Mouse (Mus musculus): ENCODE results near the gene Jpt2. TPM values are rescaled to one million over a fixed set of nuclear protein-coding genes. Genes with fewer than 3 reads are reported as not detected.

The Jpt2 gene
- polyA plus RNA-seq (2012): 0.83 and 1.0 TPM in 2 replicates

DNA sequence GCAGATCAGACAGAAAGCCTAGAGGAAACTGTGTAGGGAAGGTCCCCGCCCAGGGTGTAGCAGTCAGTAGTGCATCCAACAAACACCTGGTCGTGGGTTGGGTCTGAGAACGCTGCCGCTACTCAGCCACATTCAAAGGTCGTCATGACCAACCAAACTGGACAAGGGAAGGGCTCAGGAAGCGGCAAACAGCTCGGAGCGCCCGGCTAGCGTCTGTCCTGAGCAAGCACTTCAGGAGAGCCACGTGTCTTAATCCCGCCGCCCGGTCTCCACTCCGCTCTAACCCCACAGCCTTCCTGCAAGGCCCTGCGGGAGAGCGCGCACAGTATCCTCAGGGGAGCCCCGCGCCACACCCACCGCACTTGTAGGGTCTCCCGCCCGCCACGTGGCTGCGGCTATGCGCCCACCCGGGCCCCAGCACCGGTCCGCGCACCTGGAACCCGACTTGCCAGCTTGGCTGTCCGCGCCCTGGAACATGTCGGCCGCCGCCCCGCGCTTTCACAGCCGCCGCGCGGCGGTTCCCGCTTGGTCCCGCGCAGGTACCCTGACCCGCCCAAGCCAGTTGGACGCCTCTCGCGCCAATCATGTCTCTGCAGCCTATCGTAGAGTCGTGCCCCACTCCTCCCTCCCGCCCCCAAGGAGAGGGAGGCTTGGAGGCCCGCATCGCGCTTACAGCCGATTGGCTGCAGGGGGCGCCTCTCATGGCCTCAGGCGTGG, at the start of gene Jpt2:
Gene Jpt2, minus strand, starts transcription at position 555 of the 717 bp plus-strand sequence.
- Histone ChIP-seq H3K36me3 (ENCODE audit: control insufficient read depth) (peaks cover 75% of the 10 kb centered on the region), H3K4me1 (ENCODE audit: control insufficient read depth) (peaks cover 46% of the 10 kb centered on the region)

GRCm38 (mm10) chr17:25007480-25007879, 47.0 kb upstream of the Jpt2 start:
- no peak overlapping the region for H3K4me3 ChIP-seq (replicated peaks)
- H3K36me3 ChIP-seq (ENCODE audit: control insufficient read depth): peaks cover 94% of the 10 kb centered on the region
- TF ChIP-seq GATA1 (IDR thresholded peaks at IDR 0.05; ENCODE audit: low read length) (no peak), TAL1 (IDR thresholded peaks at IDR 0.05; ENCODE audit: low read length) (no peak)
- no peaks in the 10 kb centered on the region for H3K27me3 ChIP-seq (ENCODE audit: control insufficient read depth)
- H3K4me1 ChIP-seq (ENCODE audit: control insufficient read depth): peaks cover 21% of the 10 kb centered on the region
- 0 out of 2 replicates have a peak, but pooled peaks cover 5% of the 10 kb centered on the region for H3K9me3 ChIP-seq (ENCODE audit: control insufficient read depth, low read length)

More for the DNA sequence above, at the start of gene Jpt2:
- Histone ChIP-seq H3K4me3 (replicated peaks) (peak within 1 kb of the TSS; percentile 69), H3K27me3 (ENCODE audit: control insufficient read depth) (no peaks in the 10 kb centered on the region), H3K9me3 (ENCODE audit: control insufficient read depth, low read length) (no peaks in the 10 kb centered on the region)
- TF ChIP-seq TAL1 (IDR thresholded peaks at IDR 0.05; ENCODE audit: low read length): no peak
- TF ChIP-seq GATA1 (IDR thresholded peaks at IDR 0.05; ENCODE audit: low read length): no peak

- Histone ChIP-seq H3K4me1 (ENCODE audit: control insufficient read depth) (peaks cover 13% of the 10 kb centered on the region), H3K9me3 (ENCODE audit: control insufficient read depth, low read length) (0 out of 2 replicates have a peak, but pooled peaks cover 5% of the 10 kb centered on the region), H3K27me3 (ENCODE audit: control insufficient read depth) (no peaks in the 10 kb centered on the region), H3K4me3 (replicated peaks) (no peak overlapping the region), H3K36me3 (ENCODE audit: control insufficient read depth) (peaks cover 93% of the 10 kb centered on the region)
- TF ChIP-seq TAL1 (IDR thresholded peaks at IDR 0.05; ENCODE audit: low read length) (no peak), GATA1 (IDR thresholded peaks at IDR 0.05; ENCODE audit: low read length) (no peak)
These were observed 44.6 kb upstream of the Jpt2 start for GRCm38 (mm10) chr17:25005102-25005501.

DNA sequence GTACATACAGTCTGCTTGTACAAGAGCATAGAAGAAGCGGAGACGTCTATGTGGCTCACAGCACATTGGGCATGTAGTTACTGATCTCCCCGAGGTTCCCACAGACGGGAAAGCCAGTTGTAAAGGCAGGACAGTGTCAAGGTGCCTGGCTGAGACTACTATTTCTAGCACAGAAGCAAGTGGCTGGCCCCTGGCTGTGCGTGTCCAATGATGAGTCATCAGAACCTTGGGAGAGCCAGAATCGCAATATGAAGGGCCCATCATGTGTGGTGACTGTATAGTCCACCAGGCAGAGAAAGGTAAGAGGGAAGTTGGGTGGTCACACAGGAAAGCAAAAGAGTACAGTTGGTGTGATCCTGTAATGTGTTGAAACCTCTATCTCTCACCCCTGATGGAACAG, 34.2 kb upstream of the Jpt2 start:
- Histone ChIP-seq H3K4me3 (replicated peaks) (no peak overlapping the region), H3K36me3 (ENCODE audit: control insufficient read depth) (peaks cover 99% of the 10 kb centered on the region), H3K9me3 (ENCODE audit: control insufficient read depth, low read length) (no peaks in the 10 kb centered on the region), H3K27me3 (ENCODE audit: control insufficient read depth) (no peaks in the 10 kb centered on the region), H3K4me1 (ENCODE audit: control insufficient read depth) (peaks cover 11% of the 10 kb centered on the region)
- no peak for TF ChIP-seq TAL1 (IDR thresholded peaks at IDR 0.05; ENCODE audit: low read length)
- no peak for TF ChIP-seq GATA1 (IDR thresholded peaks at IDR 0.05; ENCODE audit: low read length)

DNA sequence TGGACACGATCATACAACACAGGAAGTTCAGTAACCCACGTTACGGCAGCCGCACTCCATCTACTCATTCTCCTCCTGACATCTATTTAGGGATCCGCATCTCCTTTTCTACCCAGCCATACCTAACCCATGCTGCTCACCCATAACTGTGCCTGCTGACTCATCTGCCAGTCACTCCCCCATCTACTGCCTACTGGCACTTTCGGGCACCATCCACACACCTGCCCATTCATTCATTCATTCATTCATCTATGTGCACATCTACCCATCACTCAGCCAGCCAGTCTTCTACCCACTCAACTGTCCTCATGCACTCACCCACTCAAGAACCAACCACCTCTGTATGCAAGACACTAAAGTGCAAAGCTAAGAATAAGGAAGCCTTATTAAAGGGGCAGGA, 26.7 kb upstream of the Jpt2 start:
- TF ChIP-seq GATA1 (IDR thresholded peaks at IDR 0.05; ENCODE audit: low read length) (no peak), TAL1 (IDR thresholded peaks at IDR 0.05; ENCODE audit: low read length) (no peak)
- Histone ChIP-seq H3K36me3 (ENCODE audit: control insufficient read depth) (peaks cover 100% of the 10 kb centered on the region), H3K4me3 (replicated peaks) (no peak overlapping the region), H3K4me1 (ENCODE audit: control insufficient read depth) (peaks cover 2% of the 10 kb centered on the region; the same call in 1 of the 2 replicates), H3K27me3 (ENCODE audit: control insufficient read depth) (no peaks in the 10 kb centered on the region), H3K9me3 (ENCODE audit: control insufficient read depth, low read length) (no peaks in the 10 kb centered on the region)

DNA sequence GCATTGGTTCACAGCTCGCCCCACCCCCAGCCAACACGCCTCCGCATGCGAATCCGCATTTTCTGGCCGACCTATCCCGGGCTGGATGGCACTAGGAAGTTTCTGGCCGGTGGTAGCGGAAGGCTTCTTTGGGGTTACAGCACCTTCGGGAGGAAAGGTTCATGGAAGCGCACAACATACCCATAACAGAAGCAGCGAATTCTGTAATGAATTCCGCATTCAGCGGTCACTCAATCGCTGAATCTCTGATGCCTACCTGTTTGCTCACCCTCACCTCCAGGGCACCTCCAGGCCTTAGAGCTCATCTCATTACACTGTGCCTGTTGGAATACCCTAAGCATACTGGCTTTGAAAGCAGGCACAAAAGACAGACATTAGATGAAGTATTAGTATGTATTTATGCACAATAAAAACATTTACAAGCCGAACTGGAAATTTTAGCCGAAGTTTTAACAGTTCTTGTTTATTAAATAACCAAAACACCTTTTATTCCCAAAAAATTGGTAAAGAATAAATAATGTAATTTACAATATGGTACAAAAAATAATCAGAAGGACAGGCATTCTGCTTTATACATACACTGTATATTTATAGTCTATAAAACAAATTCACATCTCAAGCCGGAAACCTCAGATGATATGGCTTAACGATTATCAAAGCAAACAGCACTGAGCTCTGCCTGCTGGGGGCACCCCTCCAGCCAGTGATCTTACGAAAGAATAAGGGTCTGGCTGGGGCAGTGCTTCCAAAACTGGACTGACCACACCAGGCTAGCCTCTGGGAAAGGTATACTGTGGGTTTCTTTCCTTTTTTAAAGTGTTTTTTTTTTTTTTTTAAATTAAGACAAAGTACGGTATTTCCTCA, 595 bp upstream of the Jpt2 start:
- Histone ChIP-seq H3K4me1 (ENCODE audit: control insufficient read depth) (peaks cover 40% of the 10 kb centered on the region), H3K4me3 (replicated peaks) (peak overlapping the region; percentile 69), H3K9me3 (ENCODE audit: control insufficient read depth, low read length) (no peaks in the 10 kb centered on the region), H3K36me3 (ENCODE audit: control insufficient read depth) (peaks cover 75% of the 10 kb centered on the region), H3K27me3 (ENCODE audit: control insufficient read depth) (no peaks in the 10 kb centered on the region)
- no peak for TF ChIP-seq GATA1 (IDR thresholded peaks at IDR 0.05; ENCODE audit: low read length)
- TF ChIP-seq TAL1 (IDR thresholded peaks at IDR 0.05; ENCODE audit: low read length): no peak

- Histone ChIP-seq H3K9me3 (ENCODE audit: control insufficient read depth, low read length) (no peaks in the 10 kb centered on the region), H3K36me3 (ENCODE audit: control insufficient read depth) (peaks cover 75% of the 10 kb centered on the region), H3K4me3 (replicated peaks) (peak overlapping the region; percentile 69), H3K4me1 (ENCODE audit: control insufficient read depth) (peaks cover 52% of the 10 kb centered on the region), H3K27me3 (ENCODE audit: control insufficient read depth) (no peaks in the 10 kb centered on the region)
- TF ChIP-seq TAL1 (IDR thresholded peaks at IDR 0.05; ENCODE audit: low read length): no peak
- no peak for TF ChIP-seq GATA1 (IDR thresholded peaks at IDR 0.05; ENCODE audit: low read length)
These were observed 1.1 kb downstream of the Jpt2 start for GRCm38 (mm10) chr17:24959371-24959770.

DNA sequence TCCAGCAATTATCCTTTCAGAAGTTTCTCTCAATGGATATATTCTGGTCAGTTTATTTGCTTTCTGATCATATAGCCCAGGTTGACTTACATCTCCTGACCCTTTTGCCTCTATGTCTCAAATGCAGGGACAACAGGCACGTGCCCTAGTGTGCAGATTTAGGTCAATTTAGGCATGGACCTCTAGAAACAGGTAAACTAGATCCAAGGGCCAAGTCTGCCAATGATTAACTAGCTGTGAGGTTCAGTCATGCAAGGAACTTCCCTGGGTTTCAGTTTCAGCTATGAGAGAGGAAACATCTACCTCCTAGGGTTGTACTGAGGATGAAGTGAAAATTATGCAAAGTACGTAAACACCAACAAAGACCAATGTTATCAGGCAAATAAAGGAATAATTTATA, 7.2 kb downstream of the Jpt2 start:
- no peak overlapping the region for H3K4me3 ChIP-seq (replicated peaks)
- H3K4me1 ChIP-seq (ENCODE audit: control insufficient read depth): peaks cover 47% of the 10 kb centered on the region
- H3K36me3 ChIP-seq (ENCODE audit: control insufficient read depth): peaks cover 85% of the 10 kb centered on the region
- no peak for TF ChIP-seq TAL1 (IDR thresholded peaks at IDR 0.05; ENCODE audit: low read length)
- no peak for TF ChIP-seq GATA1 (IDR thresholded peaks at IDR 0.05; ENCODE audit: low read length)
- no peaks in the 10 kb centered on the region for H3K27me3 ChIP-seq (ENCODE audit: control insufficient read depth)
- H3K9me3 ChIP-seq (ENCODE audit: control insufficient read depth, low read length): no peaks in the 10 kb centered on the region

GRCm38 (mm10) chr17:24950671-24951070, 9.8 kb downstream of the Jpt2 start:
- H3K4me1 ChIP-seq (ENCODE audit: control insufficient read depth): peaks cover 40% of the 10 kb centered on the region
- H3K4me3 ChIP-seq (replicated peaks): no peak overlapping the region
- TF ChIP-seq TAL1 (IDR thresholded peaks at IDR 0.05; ENCODE audit: low read length): no peak
- TF ChIP-seq GATA1 (IDR thresholded peaks at IDR 0.05; ENCODE audit: low read length): no peak
- H3K27me3 ChIP-seq (ENCODE audit: control insufficient read depth): no peaks in the 10 kb centered on the region
- no peaks in the 10 kb centered on the region for H3K9me3 ChIP-seq (ENCODE audit: control insufficient read depth, low read length)
- peaks cover 87% of the 10 kb centered on the region for H3K36me3 ChIP-seq (ENCODE audit: control insufficient read depth)

Measured in erythroblast, embryonic 14.5 days (primary cell).